Mouse (Mus musculus) cerebellum, postnatal 25 days (tissue): ENCODE measurements around the gene Zfp148.
"Not testable (repeated sequence)": the region's sequence is repeated elsewhere in the genome, so short reads cannot be mapped to it uniquely, and the experiment has no call there.

Experiments
- DNase-seq, 2 experiments: peaks; one replicate each; pipeline ENCODE4 v3.0.0; 2021; ENCODE audit warnings: mixed read lengths in 2 of 2

Gene Zfp148

GRCm38 (mm10) chr16:33381614-33382245, 1.1 kb downstream of the Zfp148 start:
- peak; percentile 21 to 30 for DNase-seq

GRCm38 (mm10) chr16:33382341-33382740, 1.7 kb downstream of the Zfp148 start:
- peak in 1 of 2 experiments; percentile 15 for DNase-seq

- no peak for DNase-seq
These were observed 2.9 kb downstream of the Zfp148 start for GRCm38 (mm10) chr16:33383584-33383983.

GRCm38 (mm10) chr16:33384057-33384456, 3.4 kb downstream of the Zfp148 start:
- DNase-seq = not testable (repeated sequence)

- no peak for DNase-seq
These were observed 6.4 kb downstream of the Zfp148 start for GRCm38 (mm10) chr16:33387013-33387412.

GRCm38 (mm10) chr16:33387420-33387819, 6.8 kb downstream of the Zfp148 start:
- no peak for DNase-seq

GRCm38 (mm10) chr16:33399913-33400782, 19.5 kb downstream of the Zfp148 start:
- peak; percentile 56 to 72 for DNase-seq

GRCm38 (mm10) chr16:33400943-33401342, 20.3 kb downstream of the Zfp148 start:
- DNase-seq = no peak

GRCm38 (mm10) chr16:33403258-33403657, 22.6 kb downstream of the Zfp148 start:
- DNase-seq = no peak

GRCm38 (mm10) chr16:33404055-33404454, 23.4 kb downstream of the Zfp148 start:
- no peak for DNase-seq

GRCm38 (mm10) chr16:33405487-33405886, 24.9 kb downstream of the Zfp148 start:
- no peak for DNase-seq

GRCm38 (mm10) chr16:33410151-33410550, 29.5 kb downstream of the Zfp148 start:
- DNase-seq = peak; percentile 63 to 65

- no peak for DNase-seq
These were observed 30.0 kb downstream of the Zfp148 start for GRCm38 (mm10) chr16:33410605-33411004.

GRCm38 (mm10) chr16:33414191-33414590, 33.6 kb downstream of the Zfp148 start:
- peak; percentile 29 to 33 for DNase-seq

- no peak for DNase-seq
These were observed 35.0 kb downstream of the Zfp148 start for GRCm38 (mm10) chr16:33415607-33416006.

GRCm38 (mm10) chr16:33428327-33428726, 47.7 kb downstream of the Zfp148 start:
- no peak for DNase-seq

GRCm38 (mm10) chr16:33431660-33432059, 51.0 kb downstream of the Zfp148 start:
- DNase-seq = no peak

- DNase-seq = no peak
These were observed 60.4 kb downstream of the Zfp148 start for GRCm38 (mm10) chr16:33441065-33441464.

- DNase-seq = peak in 1 of 2 experiments; percentile 37
These were observed 66.2 kb downstream of the Zfp148 start for GRCm38 (mm10) chr16:33446830-33447229.

- DNase-seq = no peak
These were observed 73.2 kb downstream of the Zfp148 start for GRCm38 (mm10) chr16:33453826-33454225.

GRCm38 (mm10) chr16:33454306-33454705, 73.7 kb downstream of the Zfp148 start:
- no peak for DNase-seq

- DNase-seq = no peak
These were observed 74.8 kb downstream of the Zfp148 start for GRCm38 (mm10) chr16:33455263-33455910.

- DNase-seq = peak in 1 of 2 experiments; percentile 32
These were observed 78.5 kb downstream of the Zfp148 start for GRCm38 (mm10) chr16:33459101-33459500.
